9 mouse cellular contexts compared by ENCODE assay signal in the genomic region with DNA sequence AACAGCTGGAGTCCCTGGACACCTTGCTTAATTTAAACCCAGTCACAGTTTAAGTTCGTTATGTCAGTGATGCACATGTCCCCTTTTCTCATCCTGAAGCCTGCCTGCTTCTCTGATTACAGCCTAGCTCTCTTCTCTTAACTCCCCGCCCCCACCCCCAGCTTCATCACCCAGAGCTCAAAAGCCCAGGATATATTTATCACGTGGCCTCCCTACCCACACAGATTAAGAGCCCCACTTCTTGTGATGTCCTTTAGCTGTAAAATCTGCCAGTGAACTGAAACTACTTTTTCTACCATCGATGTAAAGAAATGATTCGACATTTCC. TPM values are rescaled to one million over a fixed set of nuclear protein-coding genes. Genes with fewer than 3 reads are reported as not detected.
A peak's percentile ranks its signal among the peaks of the same experiment; 100 is the strongest.
DNase-seq lines count a peak whose midpoint lies in the region; ATAC-seq lines count a peak whose summit lies in the region.
"Had no signal": no experiment of that assay in that cellular context is flagged by ENCODE, and none has a peak within 500 bp of the region (broad histone marks: within the 10 kb centered on the region; RNA-seq: fewer than 3 reads in every experiment).

No protein-coding gene starts in this region.

- no peaks in the 10 kb centered on the region for H3K36me3 ChIP-seq in embryonic facial prominence, embryonic 13.5 days
- peaks cover 2% of the 10 kb centered on the region; the same call in 1 of the 2 replicates for H3K36me3 ChIP-seq in limb, embryonic 13.5 days

- 0 out of 2 replicates have a peak, but pooled peaks cover 6% of the 10 kb centered on the region for H3K4me1 ChIP-seq in embryonic facial prominence, embryonic 13.5 days
- H3K4me1 ChIP-seq in limb, embryonic 13.5 days: peaks cover 12% of the 10 kb centered on the region

- peak overlapping the region; percentile 78 for H3K4me2 ChIP-seq in embryonic facial prominence, embryonic 13.5 days
- H3K4me2 ChIP-seq in limb, embryonic 13.5 days (replicated peaks): peak overlapping the region; percentile 81

- DNase-seq in frontal cortex, postnatal 10 days (ENCODE audit: low spot score in 2 of 2): no peak
- peak; percentile 39 for DNase-seq in 416B (ENCODE audit: low read depth)
- peak; percentile 6 for DNase-seq in retina, postnatal 7 days (ENCODE audit: low read depth, low spot score)
- DNase-seq in thymus, postnatal 4 days: no peak
- DNase-seq in thymus, postnatal 0 days (ENCODE audit: low spot score): no peak

- H3K4me3 ChIP-seq in embryonic facial prominence, embryonic 13.5 days: peak overlapping the region; percentile 52
- H3K4me3 ChIP-seq in limb, embryonic 13.5 days: peak overlapping the region; percentile 97

- H3K27ac ChIP-seq in embryonic facial prominence, embryonic 13.5 days: peak overlapping the region; percentile 85
- H3K27ac ChIP-seq in limb, embryonic 13.5 days: peak overlapping the region; percentile 83

- H3K9ac ChIP-seq in embryonic facial prominence, embryonic 13.5 days: peak overlapping the region; percentile 70
- peak overlapping the region; percentile 70 for H3K9ac ChIP-seq in limb, embryonic 13.5 days

- no peaks in the 10 kb centered on the region for H3K9me3 ChIP-seq in embryonic facial prominence, embryonic 13.5 days
- H3K9me3 ChIP-seq in limb, embryonic 13.5 days: no peaks in the 10 kb centered on the region

- 21% methylated on average over 5 of the region's 5 CpGs for WGBS in embryonic facial prominence, embryonic 13.5 days
- WGBS in limb, embryonic 13.5 days: 24% methylated on average over 5 of the region's 5 CpGs

- peak; percentile 25 for ATAC-seq in frontal cortex, adult (ENCODE audit: low TSS enrichment)
- ATAC-seq in embryonic facial prominence, embryonic 13.5 days (ENCODE audit: insufficient number of reproducible peaks, insufficient read depth, low FRiP score, low TSS enrichment, low read depth): no peak
- no peak for ATAC-seq in limb, embryonic 13.5 days (ENCODE audit: low FRiP score, low read depth)

- H3K27me3 ChIP-seq in embryonic facial prominence, embryonic 13.5 days: no peaks in the 10 kb centered on the region
- H3K27me3 ChIP-seq in limb, embryonic 13.5 days: no peaks in the 10 kb centered on the region
- H3K27me3 ChIP-seq: Patski had no signal

RNA-seq across cellular contexts. Expression of a gene that starts 1.0 kb away (rescaled TPM):
- 64.4 and 76.1 TPM in 2 replicates for polyA plus RNA-seq in embryonic facial prominence, embryonic 13.5 days (2015; fragmentation: Nextera tagmentation; extraction: Ambion mirVana)
- polyA plus RNA-seq in limb, embryonic 13.5 days (2015; fragmentation: Nextera tagmentation; extraction: Ambion mirVana): 83.3 and 84.6 TPM in 2 replicates
- 25.6 and 25.7 TPM in 2 replicates for polyA plus RNA-seq in thymus, postnatal 0 days (2015; fragmentation: Nextera tagmentation; extraction: Ambion mirVana)

Comparison
In these comparisons a context has a peak if more than half of its experiments do, and no peak if none do; other contexts are left out.
1. DNase-seq: peak in 416B (single experiment) and retina, postnatal 7 days (single experiment); none in frontal cortex, postnatal 10 days (0 of 2), thymus, postnatal 4 days (single experiment) and thymus, postnatal 0 days (single experiment).